In genomic region chr5:98617416-98617815, GRCm38 (mm10) we compare ENCODE assay signal across 14 mouse cellular contexts.
"Had no signal": no experiment of that assay in that cellular context is flagged by ENCODE, and none has a peak within 500 bp of the region (broad histone marks: within the 10 kb centered on the region; RNA-seq: fewer than 3 reads in every experiment).

No protein-coding gene starts in this region.

- H3K27ac ChIP-seq: left cerebral cortex, adult 2 months; liver, embryonic 13.5 days; midbrain, embryonic 12.5 days; neural tube, embryonic 13.5 days; stomach, embryonic 15.5 days had no signal

- H3K9me3 ChIP-seq: liver, embryonic 13.5 days; midbrain, embryonic 12.5 days; midbrain, embryonic 15.5 days; neural tube, embryonic 13.5 days; stomach, embryonic 15.5 days had no signal

- H3K4me2 ChIP-seq: liver, embryonic 13.5 days; midbrain, embryonic 12.5 days; midbrain, embryonic 15.5 days; neural tube, embryonic 13.5 days; stomach, embryonic 15.5 days had no signal

- H3K27me3 ChIP-seq: liver, embryonic 13.5 days; midbrain, embryonic 12.5 days; midbrain, embryonic 15.5 days; neural tube, embryonic 13.5 days; stomach, embryonic 15.5 days had no signal

- ATAC-seq: intestine, postnatal 0 days had no signal

- H3K4me1 ChIP-seq: liver, embryonic 13.5 days; midbrain, embryonic 12.5 days; midbrain, embryonic 15.5 days; neural tube, embryonic 13.5 days; stomach, embryonic 15.5 days had no signal

- H3K9ac ChIP-seq: liver, embryonic 13.5 days; midbrain, embryonic 12.5 days; midbrain, embryonic 15.5 days; neural tube, embryonic 13.5 days; stomach, embryonic 15.5 days had no signal

- DNase-seq: layer of hippocampus, postnatal 36 days; liver, embryonic 13.5 days; lung, postnatal 36 days; retina, postnatal 1 day; right cerebral cortex, postnatal 25 days; spleen, adult 18-20 months; thymus, postnatal 25 days had no signal

- H3K4me3 ChIP-seq: left cerebral cortex, adult 2 months; liver, embryonic 13.5 days; midbrain, embryonic 12.5 days; midbrain, embryonic 15.5 days; myocyte; neural tube, embryonic 13.5 days; stomach, embryonic 15.5 days had no signal

- H3K36me3 ChIP-seq: liver, embryonic 13.5 days; midbrain, embryonic 12.5 days; midbrain, embryonic 15.5 days; neural tube, embryonic 13.5 days; stomach, embryonic 15.5 days had no signal
